Mouse (Mus musculus): Measurements from ENCODE around the gene Sp2. TPM values are rescaled to one million over a fixed set of nuclear protein-coding genes. Genes with fewer than 3 reads are reported as not detected.

The Sp2 gene
- total RNA-seq, 2 experiments from 2014 or later, result 9.5 to 11.5 TPM

- intact Hi-C loops (cut with DNase I), result no loop called here
- no peak for DNase-seq
These were observed 9.9 kb downstream of the Sp2 start for GRCm38 (mm10) chr11:96972906-96973305.

GRCm38 (mm10) chr11:96970341-96970740 is 12.4 kb downstream of the Sp2 start:
- DNase-seq, result no peak
- intact Hi-C loops (cut with DNase I), result no loop called here

GRCm38 (mm10) chr11:96969746-96970145 is 13.0 kb downstream of the Sp2 start:
- no peak for DNase-seq
- intact Hi-C loops (cut with DNase I), result no loop called here

DNA sequence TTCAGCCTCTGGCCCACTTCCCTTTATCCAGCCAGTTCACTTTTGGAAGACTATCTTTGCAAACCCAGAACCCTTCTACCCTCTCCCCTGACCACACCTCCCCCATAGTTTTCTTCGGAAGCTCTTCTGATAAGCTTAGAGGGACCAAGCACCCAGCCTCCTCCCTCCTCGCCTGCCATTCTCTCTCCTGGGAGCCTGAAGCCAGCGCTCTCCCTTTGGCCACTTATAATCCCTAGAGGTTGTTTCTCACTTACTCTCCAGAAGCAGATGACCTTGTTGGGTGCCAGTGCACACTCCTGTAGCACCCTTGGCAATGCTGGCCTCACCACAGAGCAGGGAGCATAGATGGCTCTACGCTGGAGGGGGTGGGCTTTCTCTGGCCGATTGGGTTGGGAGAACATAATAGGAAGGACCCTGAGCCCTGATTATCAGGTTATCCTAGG is 13.5 kb downstream of the Sp2 start:
- intact Hi-C loops (cut with DNase I), result no loop called here

DNA sequence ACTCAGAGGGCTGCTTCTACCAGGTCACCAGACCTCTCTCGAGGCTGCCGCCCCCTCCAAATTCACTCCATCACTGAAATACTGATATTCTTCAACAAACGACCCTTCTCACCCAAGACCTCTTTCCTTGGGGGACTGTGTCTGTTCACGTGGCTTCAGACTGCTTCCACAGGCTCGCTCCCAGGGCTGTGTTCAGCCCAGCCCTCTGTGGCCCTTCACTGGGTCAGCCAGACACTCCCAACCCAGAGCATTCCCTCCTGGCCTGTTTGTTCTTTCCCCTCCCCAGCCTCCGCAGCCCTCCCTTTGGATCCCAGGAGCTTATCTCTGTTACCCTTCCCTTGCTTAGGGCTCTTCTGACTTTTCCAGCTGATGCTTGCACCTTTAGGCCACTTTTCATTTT is 14.3 kb downstream of the Sp2 start:
- no peak for DNase-seq
- intact Hi-C loops (cut with DNase I), result no loop called here

More for the DNA sequence above, 13.5 kb downstream of the Sp2 start:
- no peak for DNase-seq

DNA sequence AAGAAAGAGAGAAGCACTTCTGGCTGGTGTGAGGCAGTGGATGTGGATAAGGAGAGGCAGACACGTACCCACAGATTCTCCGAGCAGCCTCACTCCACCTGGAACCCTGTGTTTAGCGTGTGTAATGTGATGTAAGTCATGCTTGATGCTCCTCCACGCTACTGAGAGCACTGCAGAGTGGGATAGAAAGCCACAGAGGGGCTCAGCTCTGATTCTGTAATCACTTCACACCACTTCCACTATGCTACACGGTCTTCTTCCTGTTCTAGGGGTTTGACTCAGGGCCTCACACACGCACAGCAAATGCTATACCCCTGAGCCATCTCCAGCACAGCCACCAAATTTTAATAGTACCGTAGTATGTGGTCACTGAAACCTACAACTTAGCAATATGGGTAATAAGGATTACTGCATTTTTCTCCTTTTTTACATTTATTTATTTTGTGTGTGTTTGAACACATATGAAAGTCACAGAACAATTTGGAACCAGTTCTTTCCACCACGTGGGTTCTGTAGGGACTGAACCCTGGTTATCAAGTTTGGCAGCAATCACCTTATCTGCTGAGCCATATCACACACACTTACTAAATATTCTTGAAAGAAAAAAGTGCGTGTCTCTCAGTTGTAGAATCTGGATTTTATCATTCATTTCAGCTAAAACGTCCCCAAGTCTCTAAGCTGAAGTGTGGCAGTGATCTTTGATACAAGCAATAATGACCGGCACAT is 15.1 kb downstream of the Sp2 start:
- no peak for DNase-seq
- intact Hi-C loops (cut with DNase I), result no loop called here

- no peak for DNase-seq
- intact Hi-C loops (cut with DNase I), result no loop called here
These were observed 15.7 kb downstream of the Sp2 start for GRCm38 (mm10) chr11:96966914-96967543.

DNA sequence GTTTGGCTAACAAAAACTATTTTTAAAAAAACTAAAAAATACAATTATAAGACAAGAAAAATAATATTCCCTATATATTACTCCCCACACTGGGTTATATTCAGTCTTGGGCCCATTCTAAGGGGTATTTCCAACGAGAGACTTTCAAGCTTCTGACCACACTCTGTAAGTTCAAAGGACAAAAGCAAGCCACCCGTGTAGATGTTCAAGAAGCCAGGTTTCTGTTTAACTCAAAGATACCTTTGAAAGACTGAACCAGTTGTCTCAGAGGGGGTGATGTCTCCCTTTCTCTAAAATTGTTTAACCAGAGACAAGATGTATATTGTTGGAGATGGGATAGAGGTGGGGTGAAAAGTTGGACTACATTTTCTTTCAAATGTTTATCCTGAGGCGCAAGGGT is 16.6 kb downstream of the Sp2 start:
- intact Hi-C loops (cut with DNase I), result no loop called here
- DNase-seq, result no peak

DNA sequence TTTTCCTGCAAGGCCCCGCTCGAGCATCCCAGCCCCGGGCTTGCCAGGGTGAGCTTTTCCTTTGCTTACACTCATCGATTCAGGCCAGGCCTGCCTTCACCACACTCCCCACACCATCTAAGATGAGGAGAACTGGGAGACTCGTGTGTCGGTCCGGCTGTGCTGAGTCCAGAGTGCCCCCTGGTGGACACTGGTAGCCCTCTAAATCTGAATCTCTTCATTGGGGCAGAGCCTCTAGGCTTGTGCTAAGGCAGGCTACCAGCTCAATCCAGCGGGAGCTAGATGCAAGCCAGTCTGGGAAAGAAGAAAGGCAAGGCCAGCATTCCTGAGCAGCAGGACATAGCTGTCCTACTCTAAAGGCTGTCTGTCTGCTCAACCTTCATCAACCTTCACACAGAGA is 19.2 kb downstream of the Sp2 start:
- peak; percentile 90 for DNase-seq
- intact Hi-C loops (cut with DNase I), result loop anchor here (5.0 kb wide), 1 partner anchor 46 kb away; the partner anchor contains the start of gene Cdk5rap3

DNA sequence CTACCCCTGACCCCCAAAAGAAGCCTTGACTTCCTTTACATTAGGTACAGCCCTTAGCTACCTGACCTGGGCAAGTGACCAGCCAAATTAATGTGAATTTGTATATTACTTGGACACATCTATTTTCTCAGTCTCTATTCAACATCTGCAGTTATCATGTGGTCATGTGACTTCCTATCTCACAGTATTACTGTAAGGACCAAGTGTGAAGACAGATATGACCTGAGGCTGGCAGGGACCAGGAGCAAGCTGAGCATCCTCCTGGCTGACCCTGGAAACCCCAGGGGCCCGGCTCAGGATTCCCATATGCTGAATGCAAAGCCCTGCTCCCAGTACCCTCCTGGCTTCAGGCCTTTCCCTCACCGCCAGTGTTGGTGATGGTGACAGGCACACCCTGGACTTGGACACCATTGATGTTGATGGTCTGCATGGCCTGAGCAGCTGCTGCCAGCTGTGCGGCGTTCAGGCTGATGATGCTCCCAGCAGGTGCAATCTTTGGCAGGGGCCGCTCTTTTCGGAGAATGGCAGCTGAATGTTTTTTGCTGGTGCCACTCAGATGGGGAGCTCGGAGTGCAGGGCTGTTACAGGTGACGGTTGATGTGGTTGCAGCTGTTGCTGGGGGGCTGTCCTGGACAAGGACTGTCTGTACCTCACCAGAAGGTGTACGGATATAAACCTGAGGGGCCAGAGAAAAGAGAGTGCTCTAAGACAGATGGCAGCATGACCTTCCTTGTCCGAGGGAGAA is 25.5 kb downstream of the Sp2 start:
- intact Hi-C loops (cut with DNase I), result no loop called here
- no peak for DNase-seq

DNA sequence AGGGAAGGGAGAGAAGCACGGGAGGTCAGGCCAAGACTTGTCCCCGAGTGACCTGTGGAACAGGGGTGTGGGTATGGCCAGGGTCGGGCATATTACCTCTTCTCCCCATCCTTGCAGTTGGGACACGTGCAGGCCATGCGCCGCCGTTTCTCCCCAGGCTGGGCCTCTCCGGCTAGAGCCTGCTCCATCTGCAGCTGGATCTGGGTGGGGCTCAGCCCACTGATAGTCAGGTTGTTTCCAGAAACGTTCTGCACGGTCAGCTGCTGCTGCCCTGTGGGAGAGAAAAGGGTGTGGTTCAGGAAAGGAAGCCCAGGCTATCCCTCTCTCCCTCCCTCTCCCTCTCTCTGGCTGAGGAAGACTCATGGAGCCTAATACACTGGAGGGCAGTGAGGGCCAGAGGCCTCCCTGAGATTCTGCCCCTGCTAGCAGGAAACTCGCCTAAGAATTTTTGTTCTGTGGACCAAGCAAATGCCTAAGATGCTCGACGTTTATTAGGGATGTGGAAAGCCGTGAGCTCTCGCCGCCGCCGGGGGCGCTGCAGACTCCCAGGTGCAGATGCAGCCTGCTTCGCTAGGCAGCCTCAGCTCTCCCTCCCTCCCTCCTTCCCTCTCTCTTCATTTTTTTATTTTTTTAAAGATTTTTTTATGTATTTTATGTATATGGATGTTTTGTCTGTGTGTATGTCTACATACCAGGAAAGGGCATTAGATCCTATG is 26.6 kb downstream of the Sp2 start:
- intact Hi-C loops (cut with DNase I), result no loop called here
- no peak for DNase-seq

DNA sequence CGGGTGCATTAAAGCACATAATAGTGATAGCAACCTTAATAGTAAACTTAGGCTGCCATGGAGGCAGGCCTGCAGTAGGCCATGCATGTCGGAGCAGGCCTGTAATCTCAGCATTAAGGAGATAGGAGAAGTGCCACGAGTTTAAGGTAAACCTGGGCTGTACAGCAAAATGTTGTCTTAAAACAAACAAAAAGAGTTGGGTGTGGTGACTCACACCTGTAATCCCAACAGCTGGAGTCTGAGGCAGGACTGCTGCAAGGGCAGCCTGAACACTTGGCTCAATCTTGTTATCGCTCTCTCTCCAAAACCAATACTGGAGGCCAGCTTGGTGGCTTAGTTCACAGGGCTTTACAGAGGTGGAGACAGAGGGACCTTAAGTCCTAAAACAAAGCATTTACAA is 27.7 kb downstream of the Sp2 start:
- intact Hi-C loops (cut with DNase I), result no loop called here

DNA sequence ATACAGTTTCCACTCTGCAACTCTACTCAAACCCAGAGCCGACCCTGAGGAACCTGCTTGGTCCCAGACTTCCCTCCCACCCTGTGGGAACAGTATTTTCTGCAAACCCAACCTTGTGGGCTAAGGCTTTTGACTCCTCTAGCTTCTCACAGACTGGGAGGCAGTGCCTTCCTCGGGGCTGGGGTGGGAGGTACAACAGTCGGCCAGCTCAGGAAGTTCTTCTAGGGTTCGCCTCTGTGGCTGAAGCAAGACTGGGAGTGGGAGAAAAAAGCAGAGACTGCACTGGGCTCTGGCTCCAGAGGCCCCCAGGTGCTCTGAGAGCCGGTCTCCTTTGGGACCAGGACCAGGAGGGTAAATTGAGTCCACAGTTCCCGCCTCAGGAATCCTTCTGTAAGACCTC is 29.9 kb downstream of the Sp2 start:
- DNase-seq, result no peak
- intact Hi-C loops (cut with DNase I), result no loop called here

More for the DNA sequence above, 27.7 kb downstream of the Sp2 start:
- no peak for DNase-seq

DNA sequence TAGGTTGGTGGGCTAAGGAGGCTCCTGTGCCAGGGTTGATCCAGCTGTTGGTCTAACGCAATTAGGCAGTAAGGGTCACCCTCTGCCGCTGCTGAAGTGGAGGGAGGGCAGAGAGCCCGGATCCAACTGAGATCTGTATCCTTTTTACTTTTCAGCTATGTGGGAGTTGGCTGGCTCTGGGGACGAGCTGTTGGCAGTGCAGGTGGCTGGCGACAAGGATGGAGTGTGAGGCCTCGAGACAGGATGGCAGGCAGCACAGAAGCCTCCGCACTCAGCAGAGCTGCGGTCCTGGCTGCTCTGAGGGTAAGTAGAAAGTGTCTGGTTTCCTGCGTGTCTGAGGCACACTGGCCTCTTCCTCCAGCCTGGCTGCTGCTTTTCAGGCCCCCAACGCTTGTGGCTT is 30.3 kb downstream of the Sp2 start:
- intact Hi-C loops (cut with DNase I), result no loop called here
- no peak for DNase-seq

- DNase-seq, result no peak
- intact Hi-C loops (cut with DNase I), result no loop called here
These were observed 32.0 kb downstream of the Sp2 start for GRCm38 (mm10) chr11:96950767-96951166.

DNA sequence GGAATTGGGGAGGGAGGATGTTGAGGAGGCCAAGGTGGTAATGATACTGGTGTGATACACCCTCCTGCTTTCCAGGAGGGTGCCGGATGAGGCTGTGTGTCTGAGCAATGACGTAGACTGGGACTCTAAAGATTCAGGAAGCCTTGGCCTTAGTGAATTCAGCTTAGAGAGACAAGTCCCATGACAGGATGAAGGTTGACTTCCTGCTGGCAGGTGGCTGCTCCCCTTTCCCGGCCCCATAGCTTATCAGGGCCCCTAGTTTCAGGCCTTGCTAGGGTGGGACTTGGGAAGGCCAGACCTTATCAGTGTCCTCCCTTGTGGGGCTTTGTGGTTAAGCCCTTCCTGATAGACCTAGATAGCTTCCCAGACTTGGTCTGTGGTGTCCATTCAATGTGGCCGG is 34.9 kb downstream of the Sp2 start:
- no peak for DNase-seq
- intact Hi-C loops (cut with DNase I), result no loop called here

- no peak for DNase-seq
- intact Hi-C loops (cut with DNase I), result no loop called here
These were observed 36.3 kb downstream of the Sp2 start for GRCm38 (mm10) chr11:96946498-96946897.

GRCm38 (mm10) chr11:96944844-96945580 is 37.7 kb downstream of the Sp2 start:
- intact Hi-C loops (cut with DNase I), result no loop called here
- DNase-seq, result no peak

- peak; percentile 90 for DNase-seq
- intact Hi-C loops (cut with DNase I), result no loop called here
These were observed 38.9 kb downstream of the Sp2 start, which contains the start of gene Pnpo for GRCm38 (mm10) chr11:96943746-96944304. Gene Pnpo (minus strand): TSS chr11:96943986.

DNA sequence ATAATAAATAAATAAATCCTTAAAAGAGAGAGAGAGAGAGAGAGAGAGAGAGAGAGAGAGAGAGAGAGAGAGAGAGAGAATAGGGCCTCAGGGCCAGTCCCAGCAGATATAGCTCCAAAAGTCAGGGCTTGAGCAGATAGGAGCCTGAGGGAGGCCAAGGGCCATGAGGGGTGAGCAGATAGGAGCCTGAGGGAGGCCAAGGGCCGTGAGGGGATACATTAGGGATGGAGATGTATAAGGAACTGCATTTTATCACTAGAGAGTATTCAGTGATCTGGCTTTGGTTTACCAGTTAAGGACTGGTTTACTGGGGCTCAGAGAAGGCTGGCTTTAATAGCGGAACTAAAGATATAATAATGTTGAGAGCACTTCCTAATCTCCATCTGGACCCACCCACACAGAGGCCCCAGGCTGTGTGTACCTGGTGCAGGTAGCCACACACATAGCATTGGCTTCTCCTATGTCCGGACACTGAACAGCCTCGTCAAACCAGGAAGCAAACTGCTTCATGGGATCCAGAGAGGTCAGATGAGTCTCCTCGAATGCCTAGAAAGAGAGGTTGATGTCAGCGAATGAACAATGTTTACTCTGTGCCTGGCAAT is 40.7 kb downstream of the Sp2 start:
- intact Hi-C loops (cut with DNase I), result no loop called here
- DNase-seq, result no peak
